Mouse (Mus musculus) adrenal gland, postnatal 4 days (tissue): ENCODE results near the gene Elovl5. TPM values are rescaled to one million over a fixed set of nuclear protein-coding genes. Genes with fewer than 3 reads are reported as not detected.
"Not testable (repeated sequence)": the region's sequence is repeated elsewhere in the genome, so short reads cannot be mapped to it uniquely, and the experiment has no call there.

Experiments
- DNase-seq, 2 experiments: peaks; one replicate each; pipeline ENCODE4 v3.0.0; 2021 to 2022; ENCODE audit warnings: low spot score in 2 of 2, mixed read lengths in 2 of 2
- total RNA-seq, 2 experiments: library from RNA; stranded (reverse); gene quantifications; 2 replicates each; pipeline ENCODE4 v1.2.3; 2021

The Elovl5 gene
- total RNA-seq, 2 experiments from 2014 or later = 226 to 250 TPM

DNA sequence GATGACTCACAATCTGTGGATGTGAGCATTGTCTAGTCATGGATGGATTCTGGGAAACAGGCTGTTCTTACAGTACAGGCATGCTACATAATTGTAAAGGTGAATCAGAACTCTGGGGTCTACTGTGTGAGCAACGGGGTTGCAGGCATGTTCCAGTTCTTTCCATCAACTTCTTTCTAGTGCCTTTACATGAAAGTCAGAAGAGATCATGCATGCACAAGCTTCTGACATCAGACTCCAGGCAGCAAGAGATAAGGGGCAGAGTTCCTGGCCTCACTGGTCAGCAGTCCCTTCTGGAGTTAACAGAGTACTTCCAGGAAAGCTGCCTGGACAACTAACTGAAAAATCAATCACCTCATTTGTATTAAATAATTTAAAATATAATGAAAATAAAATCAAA, 75.9 kb downstream of the Elovl5 start:
- no peak for DNase-seq

DNA sequence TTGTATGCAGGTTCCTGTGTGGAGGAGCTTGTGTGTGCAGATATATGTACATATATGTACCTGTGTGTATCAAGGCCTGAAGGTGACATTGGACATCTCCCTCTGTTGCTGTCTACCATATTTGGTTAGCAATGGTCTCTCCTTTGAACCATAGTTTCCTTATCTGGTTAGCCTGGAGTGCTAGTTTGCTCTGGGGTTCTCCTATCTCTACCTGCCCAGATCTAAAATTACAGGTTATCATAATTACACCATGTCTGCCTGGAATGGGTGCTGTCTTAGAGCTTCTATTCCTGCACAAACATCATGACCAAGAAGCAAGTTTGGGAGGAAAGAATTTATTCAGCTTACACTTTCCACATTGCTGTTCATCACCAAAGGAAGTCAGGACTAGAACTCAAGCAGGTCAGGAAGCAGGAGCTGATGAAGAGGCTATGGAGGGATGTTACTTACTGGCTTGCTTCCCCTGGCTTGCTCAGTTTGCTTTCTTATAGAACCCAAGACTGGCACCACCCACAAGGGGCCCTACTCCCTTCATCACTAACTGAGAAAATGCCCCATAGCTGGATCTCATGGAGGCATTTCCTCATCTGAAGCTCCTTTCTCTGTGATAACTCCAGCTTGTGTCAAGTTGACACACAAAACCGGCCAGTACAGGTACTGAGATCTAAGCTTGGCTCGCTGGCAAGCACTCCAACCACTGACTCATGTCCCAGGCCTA, 76.5 kb downstream of the Elovl5 start:
- not testable (repeated sequence) for DNase-seq

- DNase-seq = no peak
Observed at GRCm38 (mm10) chr9:77995235-77995634, 78.1 kb downstream of the Elovl5 start.

- DNase-seq = no peak
Observed at GRCm38 (mm10) chr9:78000586-78001500, 83.7 kb downstream of the Elovl5 start.

GRCm38 (mm10) chr9:78003278-78003677, 86.1 kb downstream of the Elovl5 start:
- no peak for DNase-seq

- no peak for DNase-seq
Observed at GRCm38 (mm10) chr9:78005481-78005880, 88.3 kb downstream of the Elovl5 start.

GRCm38 (mm10) chr9:78006209-78007001, 89.2 kb downstream of the Elovl5 start:
- peak; percentile 75 to 81 for DNase-seq

GRCm38 (mm10) chr9:78009382-78009781, 92.2 kb downstream of the Elovl5 start:
- DNase-seq = no peak

- no peak for DNase-seq
Observed at GRCm38 (mm10) chr9:78010187-78010586, 93.0 kb downstream of the Elovl5 start.

DNA sequence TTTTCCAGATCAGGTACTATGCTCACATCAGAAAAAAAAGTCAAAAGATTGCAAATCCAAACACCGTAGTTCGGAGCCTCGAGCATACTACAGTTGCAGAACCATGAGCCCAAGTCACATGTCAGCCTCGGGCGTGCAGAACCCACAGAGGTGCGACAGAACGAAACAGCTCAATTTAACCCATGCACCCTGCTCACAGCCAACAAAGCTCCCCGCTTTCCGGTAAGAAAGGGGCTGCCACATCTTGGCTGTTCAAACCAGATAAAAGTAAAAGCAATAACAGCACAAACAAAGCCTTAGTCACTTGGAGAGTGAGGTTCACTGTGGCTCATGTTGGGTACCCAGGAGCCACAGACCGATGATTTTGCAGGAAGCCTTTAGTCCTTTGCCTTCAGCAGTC, 93.5 kb downstream of the Elovl5 start:
- no peak for DNase-seq

DNA sequence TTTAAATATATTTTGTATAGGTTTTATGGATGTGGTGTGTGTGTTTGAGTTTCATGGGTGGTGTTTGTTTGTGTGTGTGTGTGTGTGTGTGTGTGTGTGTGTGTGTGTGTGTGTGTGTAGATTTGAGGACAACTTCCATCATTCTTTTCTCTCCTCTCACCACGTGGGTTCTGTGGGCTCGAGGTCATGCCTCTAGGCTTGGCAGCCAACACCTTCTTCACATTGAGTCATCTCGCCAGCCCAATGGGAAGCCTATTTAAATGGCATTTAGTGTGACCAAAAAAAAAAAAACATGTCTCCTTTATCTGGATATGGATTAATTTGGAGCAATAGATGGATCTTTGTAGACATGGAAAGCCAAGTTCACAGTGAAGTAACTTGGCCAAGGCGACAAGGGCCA, 94.9 kb downstream of the Elovl5 start:
- no peak for DNase-seq

GRCm38 (mm10) chr9:78012681-78013080, 95.5 kb downstream of the Elovl5 start:
- DNase-seq = no peak

DNA sequence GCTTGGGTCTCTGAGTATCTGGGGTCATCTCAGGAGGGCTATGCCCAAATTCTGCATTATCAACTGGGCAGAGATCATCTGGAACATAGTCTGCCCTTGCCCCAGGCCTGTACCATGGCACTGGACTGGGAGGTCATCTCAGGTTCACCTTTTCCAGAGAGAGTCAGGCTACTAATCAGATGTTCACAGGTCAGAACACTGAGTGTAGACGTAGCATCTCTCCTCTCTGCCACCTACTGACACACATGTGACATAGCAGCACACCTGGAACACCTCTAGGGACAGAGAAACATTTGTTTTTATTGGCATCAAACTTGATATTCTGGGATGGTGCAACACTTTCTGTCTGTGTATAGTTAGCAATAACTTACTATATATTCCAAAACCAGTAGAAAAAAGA, 96.6 kb downstream of the Elovl5 start:
- DNase-seq = no peak

DNA sequence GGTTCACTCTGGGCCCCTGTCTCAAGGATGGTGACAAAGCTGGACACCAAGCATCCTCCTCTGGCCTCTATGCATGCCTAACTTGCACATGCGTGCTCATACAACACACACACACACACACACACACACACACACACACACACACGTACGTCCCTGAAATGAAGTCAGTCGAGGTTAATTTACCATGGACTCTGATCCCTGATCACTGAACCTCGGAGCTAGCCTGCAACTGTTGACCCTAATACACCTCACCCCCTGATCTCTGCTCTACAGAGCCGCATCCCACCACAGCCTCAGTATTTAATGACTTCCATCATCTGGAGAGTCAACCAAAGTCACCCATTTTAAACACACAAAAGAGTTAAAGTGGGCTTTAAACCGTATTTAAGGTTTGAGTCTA, 98.7 kb downstream of the Elovl5 start:
- DNase-seq = no peak

DNA sequence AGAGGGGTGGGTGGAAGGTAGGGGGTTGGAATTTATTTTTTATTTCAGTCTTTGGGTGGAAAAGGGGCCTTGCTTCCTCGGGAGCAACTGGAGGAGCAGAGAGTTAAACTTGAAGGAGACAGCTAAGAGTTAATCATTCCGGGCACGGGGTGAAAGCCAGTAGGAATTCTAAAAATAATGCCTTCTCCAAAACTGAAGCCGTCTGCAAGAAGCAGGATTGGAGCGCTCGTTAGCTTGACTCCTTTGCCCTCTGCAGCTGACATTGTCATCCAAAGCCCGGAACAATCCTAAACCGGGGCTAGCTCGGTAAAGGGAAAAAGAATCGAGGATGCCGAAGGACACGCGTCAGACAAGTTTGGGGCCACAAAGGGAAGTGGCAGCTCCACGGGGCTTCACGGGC, 99.1 kb downstream of the Elovl5 start:
- DNase-seq = no peak

- no peak for DNase-seq
Observed at GRCm38 (mm10) chr9:78021256-78021655, 104.1 kb downstream of the Elovl5 start.

GRCm38 (mm10) chr9:78022187-78022945, 105.2 kb downstream of the Elovl5 start:
- DNase-seq = no peak

GRCm38 (mm10) chr9:78024823-78025222, 107.7 kb downstream of the Elovl5 start:
- DNase-seq = no peak

DNA sequence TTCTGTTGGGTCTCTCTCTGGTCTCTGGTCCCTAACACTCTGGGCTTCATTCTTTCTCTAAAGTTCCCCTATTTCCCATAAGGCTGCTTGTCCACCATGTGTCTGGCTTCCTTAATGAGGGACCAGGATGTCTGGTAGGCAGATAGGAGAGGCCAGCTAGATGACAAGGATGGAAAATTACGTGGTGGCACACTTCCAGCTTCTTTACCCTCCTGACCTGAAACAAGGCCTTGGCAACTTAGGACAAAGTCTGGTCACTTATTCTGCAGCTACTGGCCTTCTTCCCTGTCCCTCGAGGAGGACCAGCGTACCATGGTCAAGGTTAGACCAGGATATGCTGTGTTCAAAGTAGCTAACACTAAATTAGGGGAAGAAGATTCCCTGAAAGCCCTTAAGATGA, 109.9 kb downstream of the Elovl5 start:
- DNase-seq = no peak

GRCm38 (mm10) chr9:78030835-78031456, 113.8 kb downstream of the Elovl5 start:
- no peak for DNase-seq
